Mouse (Mus musculus) retina, postnatal 1 day (tissue): ENCODE measurements around the gene Ccrl2.

Source experiments
- DNase-seq: peaks from one replicate; pipeline ENCODE4 v3.0.0-alpha.2; 2012

The Ccrl2 gene

DNA sequence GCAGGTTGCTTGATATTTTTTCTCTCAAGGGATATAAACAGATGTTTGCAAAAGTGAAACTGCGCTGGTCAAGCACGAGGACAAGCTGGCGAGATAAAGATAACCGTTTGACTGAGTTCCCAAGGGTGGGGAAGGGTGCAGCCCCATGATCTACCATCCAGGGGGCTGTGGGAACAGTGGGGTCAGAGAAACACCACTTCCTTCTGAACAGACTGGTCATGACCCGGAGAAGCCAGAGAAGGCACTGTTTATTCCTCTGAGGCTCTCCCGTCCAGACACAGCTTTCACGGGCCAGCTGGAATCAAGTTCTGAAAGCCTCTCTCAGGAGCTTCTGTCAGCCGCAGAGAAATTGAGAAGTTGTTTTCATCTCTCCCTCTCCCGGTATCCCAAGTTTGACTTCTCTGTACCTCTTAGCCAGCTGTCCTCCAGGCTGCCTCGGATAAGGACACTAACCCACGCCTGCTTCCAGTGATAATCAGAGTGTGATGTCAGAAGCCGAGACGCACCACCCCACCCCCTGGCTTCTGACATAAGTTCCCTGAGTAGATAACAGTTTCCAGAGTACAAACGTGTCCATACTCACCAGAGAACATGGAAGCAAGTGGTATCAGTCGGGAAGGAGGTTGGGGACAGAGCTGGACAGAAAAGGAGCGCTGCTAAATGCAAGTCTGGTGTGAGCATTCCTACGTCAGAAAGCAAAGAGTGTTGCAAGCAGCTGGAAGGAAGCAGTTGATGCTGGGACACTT is at the start of gene Ccrl2:
Gene Ccrl2, minus strand, starts transcription at position 722 of the 746 bp plus-strand sequence.
- DNase-seq = peak; percentile 38

DNA sequence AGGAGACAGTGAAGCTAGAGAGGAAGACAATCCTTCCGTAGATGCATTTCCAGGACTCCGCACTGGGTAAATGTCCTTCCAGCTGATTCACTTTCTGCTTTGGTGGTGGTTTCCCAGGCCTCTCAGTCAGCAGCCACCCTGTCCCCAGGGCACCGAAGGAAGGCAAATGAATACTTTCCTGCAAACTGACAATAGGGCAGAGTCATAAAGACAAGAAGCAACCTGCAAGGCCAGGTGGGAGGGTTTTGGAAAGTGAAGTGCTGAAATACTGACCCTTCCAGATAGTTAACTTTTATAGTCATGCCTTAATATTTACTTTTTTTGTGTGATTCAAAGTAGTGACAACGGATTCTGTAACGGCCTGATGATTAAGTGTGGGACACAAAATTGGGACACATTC is 46.6 kb upstream of the Ccrl2 start:
- no peak for DNase-seq

DNA sequence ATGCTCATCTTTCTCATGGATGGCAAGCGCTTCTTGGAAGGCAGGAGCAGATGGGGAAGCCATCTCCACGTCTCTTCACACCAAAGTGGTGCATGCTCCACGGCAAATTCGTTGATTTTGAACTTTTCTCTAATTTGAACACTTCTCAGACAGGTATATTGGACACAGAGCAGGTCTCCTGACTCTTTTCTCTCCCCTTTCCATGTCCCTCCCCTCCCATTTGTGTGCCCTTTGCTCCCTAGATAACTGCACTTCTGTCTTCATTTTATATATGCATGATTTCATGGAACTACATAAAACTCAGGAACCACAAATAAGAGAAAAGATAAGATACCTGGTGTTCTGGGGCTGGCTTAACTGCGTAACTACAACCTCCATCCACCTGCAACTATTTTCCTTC is 46.0 kb upstream of the Ccrl2 start:
- no peak for DNase-seq

DNA sequence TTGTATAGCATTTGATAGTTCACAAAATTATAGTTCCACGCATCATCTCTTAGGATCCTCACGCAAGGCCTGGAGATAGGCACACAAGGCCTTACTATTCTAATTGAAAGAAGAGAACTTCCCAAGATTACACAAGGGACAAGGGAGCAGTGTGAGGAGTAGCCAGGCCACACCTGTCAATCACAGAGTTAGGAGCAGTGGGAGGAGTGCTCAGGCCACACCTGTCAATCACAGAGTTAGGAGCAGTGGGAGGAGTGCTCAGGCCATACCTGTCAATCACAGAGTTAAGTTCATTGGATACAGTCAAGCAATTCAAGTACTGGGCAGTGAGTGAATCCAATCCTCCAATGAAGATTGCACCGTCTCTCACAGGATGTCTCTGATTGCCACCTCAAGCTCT is 43.1 kb upstream of the Ccrl2 start:
- DNase-seq = no peak

DNA sequence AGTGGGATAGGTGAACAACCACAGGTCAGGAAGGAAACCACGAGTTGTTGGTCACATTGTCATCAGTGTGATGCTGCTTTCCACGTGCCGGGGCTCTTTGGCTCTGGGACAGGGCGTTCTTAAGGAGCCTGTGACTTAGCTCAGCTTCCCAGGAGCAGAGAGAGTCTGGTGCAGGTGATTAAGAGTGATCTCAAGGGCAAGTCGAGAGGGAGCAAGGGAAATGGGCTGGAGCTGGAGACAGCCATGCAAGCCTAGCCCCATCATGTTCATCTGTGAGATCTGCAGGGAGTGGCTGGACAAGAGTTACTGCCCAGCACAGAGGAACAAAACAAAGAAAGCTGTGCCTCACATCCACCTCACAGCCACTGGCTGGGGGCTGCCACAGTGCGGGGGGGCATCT is 40.2 kb upstream of the Ccrl2 start:
- DNase-seq = no peak

DNA sequence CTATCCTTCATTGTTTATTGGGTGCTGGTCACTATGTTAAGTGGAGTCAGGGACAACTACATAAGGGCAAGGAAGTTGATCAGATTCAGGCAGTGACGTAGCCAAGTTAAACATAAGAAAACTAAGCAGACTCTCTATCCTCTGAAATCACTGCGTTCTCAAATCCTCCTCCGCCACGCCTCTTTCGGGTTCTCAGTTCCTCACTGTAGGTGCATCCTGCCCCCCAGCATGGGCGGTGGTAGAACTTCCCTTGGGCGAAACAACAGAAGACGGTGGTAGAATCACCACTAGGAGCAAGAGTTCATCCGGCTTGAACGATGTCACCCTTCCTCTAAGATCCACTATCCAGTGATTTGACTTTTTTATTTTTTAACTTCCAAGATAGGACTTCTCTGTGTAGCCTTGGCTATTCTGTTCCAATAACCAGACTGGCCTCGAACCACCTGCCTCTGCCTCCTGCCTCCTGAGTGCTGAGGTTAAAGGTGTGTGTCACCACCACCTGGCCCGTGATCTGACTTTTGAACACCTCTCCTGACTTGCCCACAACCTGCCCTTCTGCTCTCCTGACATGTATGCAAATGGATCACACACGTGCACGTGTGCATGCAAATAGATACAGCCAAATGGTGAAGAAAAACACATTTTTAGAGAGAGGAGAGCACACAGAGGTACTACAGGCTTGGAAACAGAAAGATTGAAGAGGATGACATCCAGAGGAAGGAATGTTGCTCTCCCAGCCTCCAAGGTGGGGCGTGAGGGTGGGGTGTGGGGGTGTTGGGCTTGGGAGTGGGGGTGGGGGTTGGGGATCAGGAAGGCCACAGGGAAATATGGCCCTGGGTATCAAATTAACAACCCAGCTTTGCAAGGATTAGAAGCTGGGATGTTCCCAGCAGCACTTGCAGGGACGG is 39.4 kb upstream of the Ccrl2 start:
- DNase-seq = no peak

DNA sequence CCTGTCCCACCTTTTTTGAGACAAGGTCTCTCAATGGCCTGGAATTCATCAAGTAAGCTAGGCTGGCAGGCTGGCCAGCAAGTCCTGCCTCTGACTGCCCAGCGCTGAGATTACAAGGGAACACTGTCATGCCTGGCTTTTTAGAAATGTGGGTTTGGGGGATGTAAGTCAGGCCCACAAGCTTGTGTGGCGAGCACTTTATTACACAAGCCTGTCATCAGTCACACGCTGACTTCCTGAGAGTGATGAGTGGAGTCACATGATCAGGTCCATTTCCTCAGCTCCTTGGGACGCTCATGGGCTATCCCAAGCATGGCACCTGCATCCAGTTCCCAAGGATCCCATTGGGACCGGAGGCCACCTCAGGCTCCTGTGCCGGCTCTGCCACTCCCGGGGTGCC is 38.4 kb upstream of the Ccrl2 start:
- DNase-seq = no peak

DNA sequence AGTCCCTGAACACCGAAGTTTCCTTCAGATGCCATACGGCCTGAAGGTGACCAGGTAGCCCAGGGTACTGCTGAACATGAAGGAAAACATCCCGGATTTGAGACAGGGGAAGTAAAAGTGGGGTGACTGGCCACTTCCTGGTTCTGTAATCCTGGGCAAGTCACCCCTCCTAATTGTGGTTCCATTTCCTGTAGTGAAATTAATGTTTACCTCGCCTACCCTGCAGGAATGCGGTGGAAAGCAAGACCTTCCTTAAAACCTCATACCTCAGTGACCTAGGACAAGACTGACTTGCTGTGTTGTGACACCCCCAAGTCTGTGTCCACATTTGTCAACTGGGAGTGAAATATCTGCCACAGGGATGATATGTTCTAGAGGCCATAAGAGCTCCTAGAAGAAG is 37.3 kb upstream of the Ccrl2 start:
- no peak for DNase-seq

DNA sequence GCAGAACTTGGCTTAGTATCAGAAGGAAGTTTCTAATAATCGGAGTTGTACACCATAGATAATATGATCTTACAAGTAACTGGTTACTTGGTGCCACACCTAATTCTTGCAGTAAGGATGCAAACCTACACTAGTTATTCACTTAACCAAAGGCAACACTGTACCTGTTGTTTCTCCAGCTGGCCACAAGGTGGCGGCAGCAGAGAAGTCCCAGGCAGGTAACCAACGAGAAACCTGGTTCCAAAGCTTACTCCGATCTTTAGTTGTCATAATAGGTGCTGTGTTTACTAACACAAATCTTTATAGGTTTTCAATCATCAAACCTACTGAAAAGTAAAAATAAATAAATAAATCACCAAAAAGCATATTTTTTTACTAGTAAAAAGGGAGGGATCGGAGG is 35.8 kb upstream of the Ccrl2 start:
- DNase-seq = peak; percentile 58

DNA sequence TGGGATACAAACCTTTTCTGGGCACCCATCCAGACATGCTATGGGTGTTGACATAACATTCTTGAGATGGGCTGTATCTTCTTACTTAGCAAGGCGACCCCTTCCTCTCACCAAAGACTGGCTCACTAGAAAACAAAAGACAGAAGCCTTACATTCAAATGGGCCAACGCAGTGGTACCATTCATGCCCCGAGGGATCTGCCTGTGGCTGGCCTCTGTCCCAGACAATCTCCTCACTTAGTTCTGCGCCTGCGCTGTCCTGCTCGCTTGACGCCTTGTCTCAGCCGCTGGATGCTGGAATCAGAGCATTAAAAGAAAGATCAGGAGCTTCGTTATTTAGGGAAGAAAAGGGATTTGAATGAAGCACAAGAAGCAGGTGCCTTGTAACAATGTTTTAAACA is 35.3 kb upstream of the Ccrl2 start:
- no peak for DNase-seq

DNA sequence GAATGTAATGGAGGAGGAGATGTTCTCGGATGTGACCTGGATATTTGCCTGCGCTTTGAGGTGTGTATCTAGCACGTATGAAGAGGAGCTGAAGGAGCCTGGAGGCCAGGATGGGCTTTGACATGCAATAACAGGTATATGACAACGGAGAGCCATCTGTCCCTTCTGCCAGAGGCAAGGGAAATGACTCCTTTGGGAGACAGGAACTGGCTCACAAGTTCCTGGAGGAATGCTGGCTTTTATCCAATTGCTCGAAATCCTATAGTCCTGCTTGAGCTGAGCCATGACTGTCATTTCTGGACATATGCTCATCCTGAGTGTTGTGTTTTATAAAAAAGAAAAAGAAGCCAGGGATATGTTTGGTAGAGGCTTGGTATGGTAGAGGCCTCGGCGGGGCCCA is 31.6 kb upstream of the Ccrl2 start:
- DNase-seq = peak; percentile 21

DNA sequence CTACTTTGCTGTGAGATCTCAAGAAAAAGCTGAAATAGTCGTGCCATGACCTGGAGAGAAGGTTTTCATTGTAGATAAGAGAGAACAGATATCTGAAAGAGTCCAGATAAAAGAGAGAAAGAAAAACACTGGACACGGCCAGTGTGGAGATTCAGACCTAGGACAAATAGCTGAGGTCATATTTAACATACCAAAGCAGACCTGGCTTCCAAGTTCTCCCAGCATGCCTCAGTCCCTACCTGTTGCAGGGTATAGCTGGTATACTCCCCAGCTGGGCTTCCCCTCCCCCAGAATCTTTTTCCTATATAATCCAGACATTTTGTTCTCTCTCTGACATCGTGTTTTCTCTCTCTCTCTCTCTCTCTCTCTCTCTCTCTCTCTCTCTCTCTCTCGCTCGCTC is 30.6 kb upstream of the Ccrl2 start:
- DNase-seq = no peak

DNA sequence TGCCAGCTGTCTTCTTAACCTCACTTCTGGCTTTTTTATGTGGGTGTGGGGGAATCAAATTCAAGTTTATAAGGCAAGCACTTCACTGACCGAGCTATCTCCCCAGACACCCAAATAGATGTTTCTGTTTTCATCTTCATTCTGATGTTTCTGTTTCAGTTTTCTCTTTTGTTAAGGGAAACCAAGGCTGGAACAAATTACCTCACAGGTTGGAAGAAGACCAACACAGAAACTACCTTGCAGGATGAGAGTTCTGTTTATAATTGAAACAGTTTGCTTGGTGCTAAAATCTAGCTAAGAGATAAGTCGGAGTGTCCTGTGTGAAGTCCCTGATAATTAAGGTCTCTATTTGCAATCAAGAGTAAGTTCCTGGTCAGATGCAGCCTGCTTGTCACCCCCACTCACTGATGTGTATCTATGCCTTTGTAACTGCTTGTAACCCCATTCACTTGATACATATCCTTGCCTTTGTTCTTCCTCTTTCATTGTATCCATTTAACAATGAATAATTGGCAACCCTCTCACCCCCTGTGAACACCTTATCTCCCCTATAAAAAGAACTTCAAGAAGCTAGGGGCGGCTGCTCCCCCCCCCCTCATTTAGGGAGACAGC is 29.8 kb upstream of the Ccrl2 start:
- DNase-seq = no peak

DNA sequence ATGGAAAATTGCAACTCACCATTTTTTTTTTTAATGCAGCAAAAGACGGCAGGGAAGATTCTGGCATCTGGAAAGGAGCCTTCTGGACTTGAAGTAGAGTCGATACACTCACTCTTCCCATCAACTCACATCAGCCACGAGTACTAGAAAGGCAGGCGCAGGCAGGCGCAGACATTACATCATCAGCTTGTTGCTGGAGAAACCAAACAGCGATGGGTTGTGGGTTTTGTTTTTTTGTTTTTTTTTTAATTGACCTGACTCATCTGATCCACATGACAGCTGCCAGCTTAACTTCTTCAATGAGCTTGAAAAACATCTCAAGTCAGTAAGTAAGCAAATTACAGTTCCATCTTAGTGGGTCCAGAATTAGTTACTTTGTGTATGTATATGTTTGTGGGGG is 28.8 kb upstream of the Ccrl2 start:
- DNase-seq = no peak

DNA sequence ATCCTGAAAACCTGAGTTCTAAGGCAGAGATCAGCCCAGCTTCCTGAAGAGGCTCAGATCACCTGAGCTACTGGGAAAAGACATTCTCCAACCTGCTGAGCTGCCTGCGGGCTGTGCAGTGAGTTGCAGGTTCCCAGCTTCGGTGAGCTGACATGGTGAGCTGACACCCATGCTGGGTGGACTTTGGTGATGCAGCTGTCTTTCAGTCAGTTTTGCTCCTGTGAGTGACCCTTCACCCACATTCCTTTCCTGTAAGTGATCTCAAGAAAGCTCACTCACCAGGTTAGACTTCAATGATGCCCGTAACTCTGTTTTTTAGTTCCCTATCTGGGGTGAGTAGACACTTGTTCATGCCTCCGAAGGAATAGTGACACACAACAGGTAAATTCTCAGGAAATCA is 28.0 kb upstream of the Ccrl2 start:
- no peak for DNase-seq

DNA sequence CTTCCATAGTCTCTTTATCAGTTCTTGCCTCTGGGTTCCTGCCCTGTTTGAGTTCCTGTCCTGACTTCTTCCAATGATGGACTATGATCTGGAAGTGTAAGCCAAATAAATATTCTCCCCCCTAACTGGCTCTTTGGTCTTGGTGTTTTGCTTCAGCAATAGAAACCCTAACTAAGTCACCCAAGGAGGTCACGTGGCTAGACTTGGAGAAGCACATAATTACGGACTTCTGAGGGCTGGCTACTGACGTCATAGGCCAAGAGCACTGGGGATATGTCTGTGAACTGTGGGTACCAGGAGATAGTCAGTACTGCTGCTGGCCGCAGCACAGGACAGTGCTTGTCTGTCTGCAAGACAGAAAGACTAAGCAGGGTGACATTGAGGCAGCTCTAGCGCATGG is 24.4 kb upstream of the Ccrl2 start:
- DNase-seq = no peak

DNA sequence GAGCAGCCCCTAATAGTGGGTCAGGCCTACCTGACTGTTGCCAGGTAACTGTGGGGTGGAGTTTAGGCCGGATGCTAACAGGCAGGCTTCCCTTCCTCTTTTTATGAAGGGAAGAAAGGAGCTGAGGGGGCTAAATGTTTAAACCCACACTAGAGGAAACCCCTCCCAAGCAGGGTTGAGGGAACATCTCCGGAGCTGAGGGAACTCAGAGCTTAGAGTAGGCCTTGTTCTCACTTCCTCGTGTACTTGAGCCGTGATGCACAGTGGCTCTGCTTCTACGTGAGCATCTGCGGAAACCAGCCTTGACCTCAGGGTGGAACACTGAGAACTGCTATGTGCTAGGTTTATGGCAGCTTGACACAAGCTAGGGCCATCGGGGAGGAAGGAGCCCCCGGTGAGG is 23.5 kb upstream of the Ccrl2 start:
- DNase-seq = no peak

DNA sequence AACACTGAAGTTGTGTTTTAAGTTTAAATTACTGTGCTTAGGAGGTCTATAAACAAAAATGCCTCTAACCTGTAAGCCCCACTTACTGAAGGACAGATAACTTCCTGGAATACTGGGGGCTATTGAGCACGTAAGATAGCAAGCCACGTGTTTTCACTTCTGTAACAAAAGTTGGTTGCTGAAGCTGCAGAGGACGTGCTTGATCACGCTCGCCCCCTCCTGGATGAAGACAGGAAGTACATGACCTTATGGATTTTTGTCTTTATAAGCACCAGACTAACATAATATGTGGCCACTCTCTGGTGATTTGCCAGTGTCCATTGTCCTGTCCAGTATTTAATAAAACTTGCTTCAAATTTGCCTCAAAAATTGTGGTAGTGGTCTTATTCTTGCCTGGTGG is 20.4 kb upstream of the Ccrl2 start:
- DNase-seq = no peak

DNA sequence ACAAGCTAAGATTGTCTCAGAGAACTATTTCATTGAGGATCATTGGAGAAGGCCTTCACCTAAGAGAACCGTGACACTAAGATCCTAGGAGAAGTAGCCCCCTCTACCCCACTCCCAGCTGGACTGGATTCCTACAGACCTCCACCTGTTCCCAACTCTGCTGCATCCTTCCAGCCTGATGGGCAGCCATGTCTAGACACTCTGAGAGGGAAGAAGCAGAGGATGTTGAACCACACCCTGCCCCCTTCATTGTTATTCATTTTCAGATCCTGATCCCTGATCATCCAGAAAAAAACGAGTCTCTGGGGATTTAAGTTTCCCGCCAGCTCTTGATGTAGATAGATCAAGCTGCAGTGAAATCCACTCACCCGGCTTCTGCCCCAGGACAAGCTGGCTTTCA is 15.7 kb upstream of the Ccrl2 start:
- no peak for DNase-seq

DNA sequence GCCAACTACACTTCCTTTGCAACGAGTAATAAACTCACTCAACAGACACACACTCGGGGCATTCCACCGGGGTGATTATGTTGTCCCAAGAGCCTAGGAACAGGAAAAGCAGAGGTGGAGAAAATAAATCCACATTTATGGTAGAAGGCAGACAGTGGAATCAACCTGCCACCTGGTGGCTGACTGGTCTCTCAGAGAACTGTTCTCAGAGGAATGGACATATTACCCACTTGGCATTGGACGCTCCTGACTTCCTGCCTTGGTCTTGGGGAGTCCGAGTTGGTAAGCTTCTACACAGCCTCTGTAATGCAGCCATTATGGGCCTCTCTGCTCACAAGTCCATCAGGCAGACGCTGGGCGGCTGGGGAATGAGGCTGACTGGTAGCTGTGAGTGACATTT is 14.9 kb upstream of the Ccrl2 start:
- DNase-seq = no peak

DNA sequence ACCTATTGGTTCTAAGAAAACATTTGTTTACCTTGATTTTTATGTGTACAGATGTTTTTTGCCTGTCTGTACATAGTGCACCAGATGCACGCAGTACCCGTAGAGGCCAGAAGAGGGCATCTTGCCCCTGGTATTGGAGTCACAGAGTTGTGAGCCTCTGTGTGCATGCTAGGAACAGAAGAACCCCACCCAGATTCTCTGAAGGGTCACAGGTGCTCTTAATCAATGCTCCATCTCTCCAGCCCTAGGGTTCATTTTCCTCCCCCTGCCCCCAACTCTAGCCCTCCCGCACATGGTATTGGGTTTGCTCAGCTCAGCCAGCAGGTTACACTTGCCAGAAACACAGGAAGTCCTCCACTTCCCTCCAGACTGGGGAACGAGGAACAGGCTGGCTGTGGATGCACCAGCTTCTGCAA is 13.2 kb upstream of the Ccrl2 start:
- DNase-seq = peak; percentile 53

DNA sequence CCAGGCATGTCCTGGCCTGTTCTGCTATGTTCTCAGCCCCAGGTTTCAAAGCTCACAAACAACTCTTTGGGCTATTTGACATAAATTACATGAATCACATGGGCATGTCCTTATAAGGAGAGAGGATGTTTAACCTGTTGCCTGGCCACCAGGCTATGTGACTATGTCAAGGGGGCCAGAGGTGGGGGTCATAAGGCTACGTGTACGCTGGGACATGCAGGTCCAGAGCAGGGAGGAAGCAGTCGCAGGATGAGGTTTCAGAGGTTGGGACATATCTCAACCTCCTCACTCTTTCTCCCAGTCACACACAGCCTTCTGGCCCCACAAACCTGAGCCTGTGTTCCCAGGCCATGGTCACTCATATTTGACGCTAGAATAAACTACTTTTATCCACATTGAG is 9.7 kb upstream of the Ccrl2 start:
- DNase-seq = no peak

DNA sequence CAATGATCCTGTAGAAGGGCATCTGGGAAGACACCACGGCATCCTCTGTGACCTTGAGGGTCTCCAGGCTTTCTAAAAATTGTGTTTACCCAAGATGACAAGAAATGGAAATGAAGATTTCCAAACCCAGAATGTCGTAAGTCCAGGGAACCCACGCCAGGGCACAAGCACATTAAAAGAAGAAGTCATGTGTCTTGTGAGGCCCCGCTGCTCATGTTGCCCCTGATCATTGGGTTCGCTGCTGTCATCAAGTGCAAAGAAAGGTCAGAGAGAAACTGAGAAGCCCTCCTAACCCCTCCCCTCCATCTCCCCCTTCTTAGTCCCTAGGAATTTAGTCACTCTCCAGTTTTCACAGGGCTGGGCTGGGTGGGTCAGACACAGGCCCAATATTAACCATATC is 5.5 kb upstream of the Ccrl2 start:
- no peak for DNase-seq

DNA sequence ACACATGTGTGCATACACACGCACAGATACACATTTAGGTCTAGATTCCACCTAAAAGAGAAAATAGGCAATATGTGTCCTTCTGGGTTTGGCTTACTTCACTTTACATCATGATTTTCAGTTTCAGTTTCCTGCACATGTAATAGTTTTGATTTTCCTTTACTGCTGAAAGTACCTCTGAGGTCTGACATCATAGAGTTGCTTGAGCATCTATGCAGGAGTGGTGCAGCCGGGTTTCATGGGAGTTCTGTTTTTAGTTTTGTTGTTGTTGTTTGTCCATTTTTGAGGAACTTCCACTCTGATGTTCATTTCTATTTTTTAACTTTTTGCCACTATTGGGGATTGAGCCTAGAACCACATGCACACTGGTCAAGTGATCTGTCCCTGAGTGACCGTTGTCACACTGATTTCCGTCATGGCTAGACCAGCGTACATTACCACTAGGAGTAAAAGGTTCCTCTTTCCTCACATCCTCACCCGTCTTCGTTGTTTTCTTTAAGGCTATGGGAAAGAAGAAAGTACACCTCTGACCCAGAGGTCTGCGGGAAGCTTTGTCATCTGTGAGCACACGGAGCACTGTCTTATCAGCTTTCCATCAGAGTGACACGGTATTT is 1.7 kb upstream of the Ccrl2 start:
- no peak for DNase-seq
